Mouse (Mus musculus): ENCODE results near the gene Dlgap4. TPM values are rescaled to one million over a fixed set of nuclear protein-coding genes. Genes with fewer than 3 reads are reported as not detected.

Dlgap4 gene
- polyA plus RNA-seq, 1 experiment from 2014 or later: 188 TPM

DNA sequence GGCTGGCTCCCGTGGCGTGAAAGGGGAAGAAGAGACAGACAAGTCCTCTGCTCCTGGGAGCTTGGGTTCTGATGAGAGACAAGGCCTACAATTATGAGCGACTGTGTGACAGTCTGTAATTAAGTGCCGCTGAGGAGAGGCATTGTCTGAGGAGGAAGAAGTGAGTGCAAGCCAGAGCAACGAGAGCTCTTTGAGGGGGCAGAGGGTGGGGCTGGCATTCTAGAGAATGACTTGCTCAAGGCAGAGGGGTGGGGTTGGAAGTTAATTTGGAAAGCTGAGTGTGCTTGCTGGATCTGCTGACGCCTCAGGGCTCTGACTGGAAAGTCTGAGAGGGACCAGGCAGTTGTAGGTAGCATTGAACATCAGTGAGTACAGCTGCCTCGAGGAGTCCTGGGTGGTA, 112.8 kb downstream of the Dlgap4 start:
- H3K9me3 ChIP-seq (replicated peaks): no peaks in the 10 kb centered on the region
- 0 out of 2 replicates have a peak, but pooled peaks cover 3% of the 10 kb centered on the region for H3K36me3 ChIP-seq
- H3K27me3 ChIP-seq (replicated peaks): no peaks in the 10 kb centered on the region
- WGBS: 10% methylated on average over 7 of the region's 7 CpGs
- H3K4me2 ChIP-seq: peak overlapping the region; percentile 25
- H3K9ac ChIP-seq (replicated peaks): peak overlapping the region; percentile 18
- ATAC-seq (ENCODE audit: low FRiP score): no peak
- H3K4me1 ChIP-seq: peaks cover 67% of the 10 kb centered on the region
- no peak overlapping the region for H3K4me3 ChIP-seq (replicated peaks)
- H3K27ac ChIP-seq (replicated peaks): peak overlapping the region; percentile 60

DNA sequence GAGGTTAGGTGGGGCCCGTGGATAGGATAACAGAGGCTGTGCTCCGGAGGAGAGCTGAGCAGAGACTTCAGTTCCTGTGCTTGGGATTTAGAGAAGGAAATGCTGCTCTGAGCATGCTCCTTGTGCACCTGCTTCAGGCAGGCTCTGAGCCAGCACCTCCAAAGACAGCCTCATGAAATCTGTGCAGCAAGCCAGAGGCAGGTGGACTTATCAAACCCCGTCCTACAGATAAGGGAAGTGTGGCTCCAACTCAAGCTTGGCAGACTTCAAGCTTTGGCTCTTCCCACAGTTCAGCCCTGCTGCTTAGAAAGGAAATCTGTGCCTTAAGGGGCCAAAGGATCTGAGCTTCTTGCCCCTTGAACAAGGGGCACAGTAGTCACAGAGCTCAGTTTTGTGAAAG, 113.4 kb downstream of the Dlgap4 start:
- Histone ChIP-seq H3K36me3 (0 out of 2 replicates have a peak, but pooled peaks cover 3% of the 10 kb centered on the region), H3K4me3 (replicated peaks) (no peak overlapping the region)

DNA sequence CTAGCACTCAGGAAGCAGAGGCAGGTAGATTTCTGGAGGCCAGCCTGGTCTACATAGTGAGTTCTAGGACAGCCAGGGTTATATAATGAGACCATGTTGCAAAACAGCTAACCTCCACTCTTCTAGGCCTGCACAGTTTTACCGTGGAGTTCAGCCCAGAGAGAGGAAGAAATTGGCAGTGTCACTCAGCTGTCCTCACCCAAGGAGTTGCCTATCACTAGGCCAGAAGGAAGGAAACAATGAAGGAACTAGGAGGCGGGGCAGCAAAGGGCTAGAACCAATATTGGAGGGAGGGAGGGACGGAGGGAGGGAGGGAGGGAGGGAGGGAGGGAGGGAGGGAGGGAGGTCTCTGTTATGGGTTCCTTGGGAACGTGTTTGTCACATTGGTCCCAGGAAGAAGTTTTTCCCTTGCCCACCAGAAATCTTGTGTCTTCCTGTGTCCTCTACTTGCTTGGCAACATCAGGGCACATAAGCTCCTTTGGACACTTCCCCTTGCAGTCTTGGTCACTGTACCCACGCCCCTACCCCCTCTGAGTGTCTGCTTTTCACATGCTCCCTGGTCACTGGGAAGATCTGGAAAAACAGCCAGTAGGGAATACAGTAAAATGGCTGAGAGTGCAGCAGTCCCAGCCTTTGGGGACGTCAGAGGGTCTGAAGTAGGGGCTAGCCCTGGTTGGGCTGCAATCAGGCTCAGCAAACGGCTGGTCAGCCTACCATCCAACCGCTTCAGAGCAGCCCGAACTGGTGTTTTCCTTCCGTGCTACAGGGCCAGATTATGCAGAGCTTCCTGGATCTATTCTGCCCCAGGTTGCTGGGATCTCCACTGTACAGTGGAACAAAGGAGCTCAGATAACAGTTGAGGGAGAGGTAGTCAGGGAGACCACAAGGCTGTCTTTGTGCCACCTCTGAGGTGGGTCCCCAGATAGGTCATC, 116.3 kb downstream of the Dlgap4 start:
- Histone ChIP-seq H3K9me3 (replicated peaks) (no peaks in the 10 kb centered on the region), H3K9ac (replicated peaks) (no peak overlapping the region), H3K27me3 (replicated peaks) (no peaks in the 10 kb centered on the region), H3K4me3 (replicated peaks) (no peak overlapping the region), H3K4me1 (peaks cover 68% of the 10 kb centered on the region), H3K27ac (replicated peaks) (peak overlapping the region; percentile 37; the same call in 1 of the 2 replicates), H3K4me2 (0 out of 2 replicates have a peak overlapping the region, but pooled peaks have one; percentile 6), H3K36me3 (0 out of 2 replicates have a peak, but pooled peaks cover 3% of the 10 kb centered on the region)
- ATAC-seq (ENCODE audit: low FRiP score): no peak
- 70% methylated on average over 9 of the region's 10 CpGs for WGBS

More for the DNA sequence above, 113.4 kb downstream of the Dlgap4 start:
- Histone ChIP-seq H3K27ac (replicated peaks) (peak overlapping the region; percentile 60), H3K9me3 (replicated peaks) (no peaks in the 10 kb centered on the region), H3K4me1 (peaks cover 71% of the 10 kb centered on the region), H3K9ac (replicated peaks) (peak overlapping the region; percentile 23; the same call in 1 of the 2 replicates), H3K27me3 (replicated peaks) (no peaks in the 10 kb centered on the region), H3K4me2 (peak overlapping the region; percentile 25; the same call in 1 of the 2 replicates)
- no peak for ATAC-seq (ENCODE audit: low FRiP score)
- 48% methylated on average over 3 of the region's 3 CpGs for WGBS

DNA sequence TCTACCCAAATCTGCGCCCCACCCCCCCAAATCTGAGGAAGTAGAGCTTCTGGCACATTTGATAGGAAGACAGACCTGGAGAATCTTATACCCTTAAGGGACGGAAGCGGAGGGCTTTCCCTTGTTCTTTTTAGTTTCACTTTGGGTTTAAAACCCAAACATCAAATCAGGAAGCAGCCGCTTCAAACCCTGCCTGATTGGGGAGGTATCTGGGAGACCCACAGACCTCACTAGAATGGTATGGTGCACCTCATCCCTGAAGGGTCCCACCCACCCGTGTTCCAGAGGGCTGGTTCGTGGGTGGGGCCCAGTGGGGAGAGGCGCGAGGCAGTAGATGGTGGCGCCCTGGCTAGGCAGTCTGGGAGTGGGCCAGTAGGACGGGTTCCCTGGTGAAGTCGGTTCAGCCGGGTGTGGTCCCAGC, 117.0 kb downstream of the Dlgap4 start:
- WGBS: 87% methylated on average over 12 of the region's 12 CpGs
- no peak for ATAC-seq (ENCODE audit: low FRiP score)
- Histone ChIP-seq H3K27me3 (replicated peaks) (no peaks in the 10 kb centered on the region), H3K4me1 (peaks cover 68% of the 10 kb centered on the region), H3K9me3 (replicated peaks) (no peaks in the 10 kb centered on the region), H3K4me3 (replicated peaks) (no peak overlapping the region), H3K27ac (replicated peaks) (no peak overlapping the region), H3K4me2 (0 out of 2 replicates have a peak overlapping the region, but pooled peaks have one; percentile 6), H3K36me3 (0 out of 2 replicates have a peak, but pooled peaks cover 3% of the 10 kb centered on the region), H3K9ac (replicated peaks) (no peak overlapping the region)

DNA sequence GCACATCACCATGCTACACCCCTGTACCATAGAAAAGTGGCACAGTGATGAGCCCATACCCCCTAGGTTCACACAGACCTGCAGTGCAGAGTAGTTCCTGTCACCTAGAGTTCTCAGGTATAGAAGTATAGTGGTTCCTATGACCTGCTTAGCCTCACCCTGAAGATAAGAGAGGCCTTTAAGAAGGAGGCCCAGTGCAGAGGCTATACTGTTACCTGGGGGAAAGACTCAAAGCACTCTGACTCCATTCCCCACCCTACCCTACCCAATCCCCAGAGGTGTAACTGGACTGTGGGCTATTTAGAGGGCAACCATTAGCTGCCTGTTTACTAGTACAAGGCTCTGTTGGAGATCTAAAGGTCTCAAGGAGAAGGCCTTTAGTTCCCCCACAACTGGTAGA, 118.1 kb downstream of the Dlgap4 start:
- Histone ChIP-seq H3K4me2 (no peak overlapping the region), H3K9ac (replicated peaks) (no peak overlapping the region), H3K4me3 (replicated peaks) (no peak overlapping the region), H3K9me3 (replicated peaks) (no peaks in the 10 kb centered on the region), H3K27ac (replicated peaks) (no peak overlapping the region), H3K27me3 (replicated peaks) (no peaks in the 10 kb centered on the region), H3K4me1 (peaks cover 66% of the 10 kb centered on the region), H3K36me3 (0 out of 2 replicates have a peak, but pooled peaks cover 3% of the 10 kb centered on the region)
- no peak for ATAC-seq (ENCODE audit: low FRiP score)

DNA sequence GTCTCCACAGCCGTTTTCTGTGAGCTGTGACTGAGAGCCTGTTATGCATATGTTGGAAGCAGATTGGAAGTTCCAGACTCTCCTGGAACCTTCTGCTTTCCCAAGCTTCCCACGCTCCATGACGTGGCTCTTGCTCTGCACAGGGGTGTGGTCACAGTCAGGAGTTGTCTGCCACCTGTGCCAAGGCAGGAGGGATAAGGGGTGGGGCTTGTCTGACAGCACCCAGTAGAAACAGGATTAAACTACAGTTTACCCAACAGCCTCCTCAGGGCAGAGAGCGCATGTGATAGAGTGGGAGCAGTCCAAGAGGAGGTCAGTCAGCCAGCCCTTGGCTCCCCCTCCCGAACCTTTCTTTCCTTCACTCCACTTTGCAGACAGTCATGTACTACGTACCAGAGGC, 118.6 kb downstream of the Dlgap4 start:
- Histone ChIP-seq H3K4me1 (peaks cover 66% of the 10 kb centered on the region), H3K27me3 (replicated peaks) (no peaks in the 10 kb centered on the region)
- 81% methylated on average over 6 of the region's 6 CpGs for WGBS

DNA sequence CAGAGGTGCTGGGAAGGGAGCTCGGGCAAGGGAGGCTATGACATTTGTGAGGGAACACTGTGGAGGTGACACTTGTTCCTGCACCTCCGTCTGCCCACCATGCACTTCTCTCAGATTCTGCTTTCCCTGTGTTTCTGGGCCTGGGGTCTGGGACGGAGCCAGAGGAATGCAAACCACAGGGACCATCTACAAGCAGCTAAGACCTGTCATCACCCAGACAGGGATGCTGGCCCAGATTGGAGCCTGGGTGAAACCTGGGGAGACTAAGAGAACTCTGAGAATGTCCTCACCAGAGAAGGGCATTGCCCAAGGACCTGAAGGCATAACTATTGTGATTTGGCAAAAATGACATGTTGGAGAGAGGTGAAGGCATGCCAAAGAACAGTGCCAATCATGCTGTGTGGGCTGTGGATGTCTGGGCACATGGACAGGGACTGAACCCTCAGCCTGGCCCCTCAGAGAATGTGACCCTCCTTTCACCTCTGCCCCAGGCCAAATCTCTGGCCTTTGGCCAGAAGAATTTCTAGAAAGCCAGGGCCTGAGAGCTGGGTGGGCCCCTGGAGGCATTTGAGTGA, 122.3 kb downstream of the Dlgap4 start:
- no peaks in the 10 kb centered on the region for H3K27me3 ChIP-seq (replicated peaks)
- 79% methylated on average over 3 of the region's 3 CpGs for WGBS
- H3K9ac ChIP-seq (replicated peaks): no peak overlapping the region
- H3K4me3 ChIP-seq (replicated peaks): no peak overlapping the region
- H3K27ac ChIP-seq (replicated peaks): no peak overlapping the region
- H3K9me3 ChIP-seq (replicated peaks): no peaks in the 10 kb centered on the region
- no peak overlapping the region for H3K4me2 ChIP-seq
- 0 out of 2 replicates have a peak, but pooled peaks cover 2% of the 10 kb centered on the region for H3K36me3 ChIP-seq
- ATAC-seq (ENCODE audit: low FRiP score): no peak
- peaks cover 62% of the 10 kb centered on the region for H3K4me1 ChIP-seq

More for the DNA sequence above, 118.6 kb downstream of the Dlgap4 start:
- Histone ChIP-seq H3K9me3 (replicated peaks) (no peaks in the 10 kb centered on the region), H3K4me3 (replicated peaks) (no peak overlapping the region), H3K36me3 (0 out of 2 replicates have a peak, but pooled peaks cover 5% of the 10 kb centered on the region), H3K27ac (replicated peaks) (no peak overlapping the region), H3K9ac (replicated peaks) (no peak overlapping the region), H3K4me2 (no peak overlapping the region)
- no peak for ATAC-seq (ENCODE audit: low FRiP score)

DNA sequence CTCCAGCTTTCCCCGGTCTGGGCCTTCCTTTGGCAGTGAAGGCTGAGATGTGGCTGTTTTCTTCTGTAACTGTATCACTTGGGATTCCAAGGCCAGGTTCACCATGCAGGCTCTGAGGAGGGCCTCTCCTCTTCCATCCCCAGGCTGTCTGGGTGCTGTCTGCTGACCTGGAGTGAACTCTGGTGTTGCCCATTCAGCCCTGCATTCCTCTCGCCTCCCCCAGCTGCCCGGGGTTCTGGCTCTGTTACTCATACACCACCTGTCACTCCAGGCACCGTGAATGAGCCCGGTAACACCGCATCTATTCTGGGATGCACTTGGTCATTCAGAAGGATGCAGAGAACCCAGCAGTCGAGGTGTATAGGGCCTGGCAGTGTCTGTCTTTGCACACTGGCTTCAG, 123.3 kb downstream of the Dlgap4 start:
- Histone ChIP-seq H3K9me3 (replicated peaks) (no peaks in the 10 kb centered on the region), H3K4me3 (replicated peaks) (no peak overlapping the region), H3K4me1 (peaks cover 67% of the 10 kb centered on the region), H3K4me2 (no peak overlapping the region), H3K27me3 (replicated peaks) (no peaks in the 10 kb centered on the region), H3K36me3 (0 out of 2 replicates have a peak, but pooled peaks cover 2% of the 10 kb centered on the region), H3K27ac (replicated peaks) (no peak overlapping the region), H3K9ac (replicated peaks) (no peak overlapping the region)
- no peak for ATAC-seq (ENCODE audit: low FRiP score)
- WGBS: 43% methylated on average over 7 of the region's 7 CpGs

DNA sequence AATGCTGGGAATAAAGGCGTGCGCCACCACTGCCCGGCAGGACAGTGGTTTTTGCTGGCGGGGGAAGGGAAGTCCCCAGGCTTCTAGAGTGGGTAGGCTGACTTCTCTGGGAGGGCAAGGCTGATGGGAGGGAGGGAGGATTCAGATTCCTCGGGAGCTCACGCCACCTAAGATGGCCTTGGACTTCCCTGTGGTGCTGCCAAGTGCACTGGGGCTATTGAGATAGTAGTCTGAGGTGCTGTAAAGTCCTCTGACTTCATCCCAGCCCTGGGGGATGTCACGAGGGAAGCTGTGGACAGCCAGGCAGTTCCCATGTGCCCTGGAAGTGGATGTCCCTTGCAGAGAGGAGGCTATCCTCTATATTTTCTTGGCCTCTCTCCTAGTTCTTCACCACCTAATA, 124.5 kb downstream of the Dlgap4 start:
- H3K9me3 ChIP-seq (replicated peaks): no peaks in the 10 kb centered on the region
- no peaks in the 10 kb centered on the region for H3K27me3 ChIP-seq (replicated peaks)
- 0 out of 2 replicates have a peak, but pooled peaks cover 2% of the 10 kb centered on the region for H3K36me3 ChIP-seq
- H3K4me3 ChIP-seq (replicated peaks): no peak overlapping the region
- H3K4me2 ChIP-seq: no peak overlapping the region
- H3K4me1 ChIP-seq: peaks cover 65% of the 10 kb centered on the region
- ATAC-seq (ENCODE audit: low FRiP score): no peak
- 72% methylated on average over 7 of the region's 7 CpGs for WGBS
- no peak overlapping the region for H3K9ac ChIP-seq (replicated peaks)
- no peak overlapping the region for H3K27ac ChIP-seq (replicated peaks)

DNA sequence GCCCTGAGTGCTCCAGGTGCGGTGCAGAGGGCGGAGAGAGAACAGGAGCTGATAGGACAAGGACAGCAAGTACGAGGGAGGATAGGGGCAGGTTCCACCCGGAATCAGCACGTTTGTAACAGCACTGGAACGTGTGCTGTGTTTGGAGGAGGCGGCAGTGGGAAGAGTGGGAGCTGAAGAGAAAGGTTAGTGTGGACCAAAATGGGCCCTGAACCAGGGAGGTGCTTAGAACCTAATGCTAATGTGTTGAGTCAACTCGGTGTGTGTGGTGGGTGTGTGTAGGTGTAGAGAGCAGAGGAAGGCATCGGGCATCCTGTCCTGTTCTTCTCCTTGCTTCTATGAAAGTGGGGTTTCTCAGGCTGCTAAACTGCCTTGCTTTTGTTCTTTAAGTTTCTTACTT, 127.8 kb downstream of the Dlgap4 start:
- WGBS: 91% methylated on average over 9 of the region's 9 CpGs
- peaks cover 38% of the 10 kb centered on the region for H3K4me1 ChIP-seq
- no peak overlapping the region for H3K27ac ChIP-seq (replicated peaks)
- ATAC-seq (ENCODE audit: low FRiP score): no peak
- peaks cover 13% of the 10 kb centered on the region for H3K36me3 ChIP-seq
- H3K4me2 ChIP-seq: no peak overlapping the region
- no peaks in the 10 kb centered on the region for H3K9me3 ChIP-seq (replicated peaks)
- H3K4me3 ChIP-seq (replicated peaks): no peak overlapping the region
- no peaks in the 10 kb centered on the region for H3K27me3 ChIP-seq (replicated peaks)
- H3K9ac ChIP-seq (replicated peaks): no peak overlapping the region

DNA sequence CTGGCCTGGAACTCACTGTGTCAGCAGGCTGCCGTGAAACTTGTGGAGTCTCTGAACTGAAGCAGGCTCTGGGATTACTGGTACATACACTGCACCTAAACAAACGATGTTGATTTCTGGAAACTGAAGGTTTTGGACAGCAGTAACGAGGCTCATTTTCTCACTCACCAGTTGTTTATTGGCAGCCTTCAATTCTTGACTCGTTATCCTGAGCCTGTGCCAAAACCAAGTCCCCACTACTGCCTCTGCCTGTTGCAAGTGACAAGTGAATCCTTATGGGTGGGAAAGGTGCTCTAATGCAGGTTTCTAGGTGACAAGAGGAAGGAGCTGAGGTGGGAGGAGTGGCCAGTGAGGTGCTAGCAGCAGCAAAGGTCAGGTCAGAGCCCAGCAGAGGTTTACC, 128.5 kb downstream of the Dlgap4 start:
- Histone ChIP-seq H3K9ac (replicated peaks) (no peak overlapping the region), H3K9me3 (replicated peaks) (no peaks in the 10 kb centered on the region), H3K27me3 (replicated peaks) (no peaks in the 10 kb centered on the region), H3K27ac (replicated peaks) (no peak overlapping the region), H3K36me3 (peaks cover 19% of the 10 kb centered on the region), H3K4me1 (peaks cover 32% of the 10 kb centered on the region), H3K4me3 (replicated peaks) (no peak overlapping the region), H3K4me2 (no peak overlapping the region)
- 53% methylated on average over 4 of the region's 4 CpGs for WGBS
- no peak for ATAC-seq (ENCODE audit: low FRiP score)
